Mouse (Mus musculus) forebrain, embryonic 12.5 days (tissue): ENCODE measurements around the gene Fzd1. TPM values are rescaled to one million over a fixed set of nuclear protein-coding genes. Genes with fewer than 3 reads are reported as not detected.
A peak's percentile ranks its signal among the peaks of the same experiment; 100 is the strongest.

ENCODE experiments used
- ATAC-seq: fragments of 200-750 bp; cut with Nextera tagmentation; 2 replicates; pipeline ENCODE4 v1.8.0; 2017; ENCODE audit warnings: moderate TSS enrichment; ENCODE audit not compliant: low FRiP score
- H3K27ac ChIP-seq: fragments of 300-500 bp; sonication (generic); 2 replicates; pipeline ENCODE4 v1.5.1; 2016; ENCODE audit warnings: mild to moderate bottlenecking
- H3K27me3 ChIP-seq: fragments of 300-500 bp; sonication (generic); 2 replicates; pipeline ENCODE4 v1.6.1; 2016; ENCODE audit warnings: mild to moderate bottlenecking
- H3K36me3 ChIP-seq: fragments of 300-500 bp; sonication (generic); replicated peaks from 2 replicates; pipeline ENCODE4 v1.6.1; 2016; ENCODE audit warnings: mild to moderate bottlenecking
- H3K4me1 ChIP-seq: fragments of 300-500 bp; sonication (generic); 2 replicates; pipeline ENCODE4 v1.6.1; 2016
- H3K4me2 ChIP-seq: fragments of 300-500 bp; sonication (generic); 2 replicates; pipeline ENCODE4 v1.6.1; 2016; ENCODE audit warnings: mild to moderate bottlenecking, moderate library complexity
- H3K4me3 ChIP-seq: fragments of 300-500 bp; sonication (generic); replicated peaks from 2 replicates; pipeline ENCODE4 v1.5.1; 2016; ENCODE audit warnings: mild to moderate bottlenecking
- H3K9ac ChIP-seq: fragments of 300-500 bp; sonication (generic); 2 replicates; pipeline ENCODE4 v1.6.1; 2016; ENCODE audit warnings: mild to moderate bottlenecking
- H3K9me3 ChIP-seq: fragments of 300-500 bp; sonication (generic); 2 replicates; pipeline ENCODE4 v1.6.1; 2016
- WGBS: fragments of 180-500 bp; shearing (Covaris S2); methylation state at CpG from one replicate; pipeline ENCODE4 v1.1.7; 2016; 5-methylcytosine and 5-hydroxymethylcytosine counted together
- polyA plus RNA-seq: library from polyadenylated mRNA; unstranded; fragments of >200 nt; fragmentation: Nextera tagmentation; extraction: Ambion mirVana; gene quantifications from 2 replicates; pipeline ENCODE4 v1.2.1, GENCODE M21; 2016

The Fzd1 gene
- polyA plus RNA-seq = 31.1 and 37.5 TPM in 2 replicates

DNA sequence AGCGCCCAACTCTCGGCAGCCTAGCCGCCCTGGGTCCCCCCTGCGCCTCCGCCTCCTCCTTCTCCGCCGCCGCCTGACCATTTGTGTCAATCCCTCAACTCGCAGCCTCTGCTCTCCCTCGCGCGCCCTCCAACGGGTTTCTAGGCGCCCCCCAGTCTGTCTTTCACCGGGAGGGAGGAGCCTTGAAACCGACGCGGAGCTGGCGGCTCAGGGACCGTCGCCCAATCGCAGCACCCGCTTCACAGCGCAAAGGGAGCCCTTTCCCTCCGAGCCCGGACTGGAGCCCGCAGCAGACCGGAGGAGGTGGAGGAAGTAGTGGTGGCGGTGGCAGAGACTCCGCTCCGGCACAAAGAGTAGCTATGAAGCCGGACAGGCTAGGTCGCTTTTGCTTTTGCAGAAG, at the start of gene Fzd1:
Fzd1 (minus strand) TSS at position 134 of the 400 bp plus-strand sequence.
- no peaks in the 10 kb centered on the region for H3K36me3 ChIP-seq
- under 1% methylated on average over 33 of the region's 33 CpGs for WGBS
- peak; percentile 95 for ATAC-seq
- H3K4me2 ChIP-seq = peak within 1 kb of the TSS; percentile 96
- peak within 1 kb of the TSS; percentile 98 for H3K27ac ChIP-seq
- H3K4me3 ChIP-seq = peak within 1 kb of the TSS; percentile 72
- no peaks in the 10 kb centered on the region for H3K9me3 ChIP-seq
- H3K27me3 ChIP-seq = no peaks in the 10 kb centered on the region
- peak within 1 kb of the TSS; percentile 95 for H3K9ac ChIP-seq
- peaks cover 31% of the 10 kb centered on the region for H3K4me1 ChIP-seq

DNA sequence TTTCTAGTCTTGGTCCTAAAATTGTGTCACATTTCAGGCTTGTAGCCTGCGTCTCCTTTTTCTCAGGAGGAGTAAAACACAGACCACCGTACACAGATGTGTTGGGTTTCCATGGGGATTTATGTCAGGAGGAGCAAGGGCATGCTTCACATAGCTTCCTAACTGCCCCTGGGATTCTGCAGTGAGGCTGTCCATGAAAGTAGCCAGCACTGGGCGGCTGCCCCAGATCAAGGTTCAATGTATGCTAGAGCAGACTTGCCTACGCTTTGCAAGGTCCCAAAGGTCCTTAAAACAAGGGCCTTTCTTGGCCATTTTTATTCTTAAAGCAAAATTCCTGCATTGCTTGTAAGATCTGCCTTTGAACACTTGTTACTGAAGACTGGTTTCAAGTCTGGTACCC, 47.4 kb upstream of the Fzd1 start:
- no peak for ATAC-seq
- no peaks in the 10 kb centered on the region for H3K9me3 ChIP-seq
- 67% methylated on average over 4 of the region's 4 CpGs for WGBS
- H3K36me3 ChIP-seq = no peaks in the 10 kb centered on the region
- no peak overlapping the region for H3K9ac ChIP-seq
- H3K4me1 ChIP-seq = peaks cover 25% of the 10 kb centered on the region
- H3K27ac ChIP-seq = no peak overlapping the region
- no peaks in the 10 kb centered on the region for H3K27me3 ChIP-seq
- no peak overlapping the region for H3K4me3 ChIP-seq
- no peak overlapping the region for H3K4me2 ChIP-seq

DNA sequence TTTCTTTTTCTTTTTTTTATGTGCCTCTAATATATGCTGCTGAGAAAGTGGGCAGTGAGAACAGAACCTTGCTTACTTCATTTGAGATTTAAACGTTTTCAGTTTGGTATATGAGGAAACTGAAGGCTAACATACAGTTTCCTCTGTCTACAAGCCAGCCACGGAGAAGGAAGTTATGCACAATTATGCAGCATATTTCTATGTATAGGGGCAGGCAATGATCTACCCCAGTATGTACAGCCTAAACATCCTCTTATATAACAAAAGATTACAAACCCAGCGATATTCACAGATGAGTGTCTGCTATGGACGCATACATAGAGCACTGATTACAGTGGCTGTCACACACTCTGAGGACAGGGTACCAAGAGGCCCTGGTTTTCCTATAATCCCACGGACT, 45.9 kb upstream of the Fzd1 start:
- ATAC-seq = no peak
- Histone ChIP-seq H3K27ac (no peak overlapping the region), H3K4me2 (no peak overlapping the region), H3K9ac (no peak overlapping the region), H3K4me3 (no peak overlapping the region), H3K4me1 (peaks cover 25% of the 10 kb centered on the region), H3K36me3 (no peaks in the 10 kb centered on the region), H3K9me3 (no peaks in the 10 kb centered on the region), H3K27me3 (no peaks in the 10 kb centered on the region)
- 77% methylated on average over 5 of the region's 5 CpGs for WGBS

DNA sequence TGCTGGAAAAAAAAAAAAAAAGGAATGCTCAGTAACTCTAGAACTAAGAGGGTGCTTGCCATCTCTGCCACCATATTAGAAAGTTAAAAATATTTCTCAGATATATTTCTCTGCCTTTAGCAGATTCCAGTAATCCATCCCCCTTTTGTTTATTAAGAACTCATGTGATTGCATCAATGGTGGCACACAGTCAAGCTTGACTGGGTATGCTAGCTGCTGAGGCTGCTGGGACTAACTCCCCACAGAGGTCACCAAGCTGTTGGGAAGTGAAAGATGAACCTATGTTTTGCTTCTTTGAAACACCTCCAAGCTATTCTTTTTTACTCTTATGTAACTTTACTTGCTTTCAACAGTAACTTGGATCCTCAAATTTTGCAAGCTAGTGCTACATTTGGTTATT, 44.1 kb upstream of the Fzd1 start:
- Histone ChIP-seq H3K9me3 (no peaks in the 10 kb centered on the region), H3K9ac (no peak overlapping the region), H3K4me3 (no peak overlapping the region), H3K36me3 (no peaks in the 10 kb centered on the region), H3K27ac (no peak overlapping the region), H3K27me3 (no peaks in the 10 kb centered on the region), H3K4me1 (peaks cover 25% of the 10 kb centered on the region), H3K4me2 (no peak overlapping the region)
- ATAC-seq = no peak

DNA sequence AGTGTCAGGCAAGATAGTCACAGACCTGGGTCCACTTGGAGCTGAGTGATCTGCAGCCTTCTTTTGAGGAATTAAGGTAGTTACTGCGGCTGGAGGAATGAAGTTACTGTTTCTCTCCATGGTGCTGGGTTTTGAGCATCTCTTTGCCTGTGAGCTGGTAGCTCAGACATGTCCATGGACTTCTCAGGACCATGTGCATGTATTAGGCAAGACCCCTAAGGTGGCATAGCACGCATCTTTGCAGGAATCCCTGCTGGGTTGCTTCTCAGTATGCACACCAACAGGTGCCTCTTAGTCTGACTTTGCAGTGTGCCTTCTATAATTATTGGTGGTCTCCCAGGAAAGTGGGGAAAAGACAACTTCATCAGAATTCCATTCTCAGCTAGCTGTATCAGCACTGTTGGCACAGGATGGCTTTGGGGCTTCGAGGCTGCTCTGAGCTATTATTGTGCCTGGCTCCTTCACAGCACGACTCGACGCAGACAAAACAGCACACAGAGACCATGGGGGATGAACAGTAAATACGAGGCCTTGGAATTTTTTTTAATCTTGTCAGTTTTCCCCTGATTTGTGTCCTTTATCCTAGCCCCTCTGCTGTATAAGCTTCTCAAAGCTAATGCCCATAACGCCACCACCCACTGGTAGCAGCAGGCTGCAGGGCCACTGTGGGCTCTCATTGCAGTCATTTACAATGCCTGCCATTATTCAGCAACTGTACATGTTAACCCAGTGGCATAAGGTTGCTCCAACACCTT, 43.4 kb upstream of the Fzd1 start:
- WGBS = 37% methylated on average over 8 of the region's 8 CpGs
- ATAC-seq = peak; percentile 44; the same call in 1 of the 2 replicates

DNA sequence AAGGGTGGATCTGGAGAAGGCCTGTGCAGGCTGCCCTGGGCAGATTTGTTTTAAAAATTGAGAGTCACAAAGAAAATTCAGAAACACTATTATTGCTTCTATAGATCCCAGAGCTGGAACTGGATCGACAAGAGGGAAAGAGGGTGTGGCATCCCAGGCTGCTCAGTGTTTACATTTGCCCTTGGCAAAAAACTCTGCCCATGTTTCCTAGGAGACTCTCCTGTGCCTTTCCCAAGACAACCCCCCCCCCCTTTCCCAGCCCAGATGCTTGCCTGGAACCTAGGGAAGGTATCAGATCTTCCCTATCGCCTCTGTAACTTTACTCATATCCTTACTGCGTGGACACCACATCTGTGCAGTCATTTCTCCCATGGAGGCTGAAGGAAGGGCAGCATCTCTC, 33.4 kb upstream of the Fzd1 start:
- no peak overlapping the region for H3K9ac ChIP-seq
- H3K4me2 ChIP-seq = no peak overlapping the region
- H3K4me1 ChIP-seq = peaks cover 6% of the 10 kb centered on the region; the same call in 1 of the 2 replicates
- no peak overlapping the region for H3K27ac ChIP-seq
- ATAC-seq = no peak
- H3K4me3 ChIP-seq = no peak overlapping the region
- 90% methylated on average over 3 of the region's 3 CpGs for WGBS
- no peaks in the 10 kb centered on the region for H3K9me3 ChIP-seq
- no peaks in the 10 kb centered on the region for H3K36me3 ChIP-seq
- H3K27me3 ChIP-seq = no peaks in the 10 kb centered on the region

More for the DNA sequence above, 43.4 kb upstream of the Fzd1 start:
- Histone ChIP-seq H3K4me2 (no peak overlapping the region), H3K4me1 (peaks cover 23% of the 10 kb centered on the region), H3K9me3 (no peaks in the 10 kb centered on the region), H3K4me3 (no peak overlapping the region), H3K27me3 (no peaks in the 10 kb centered on the region), H3K36me3 (no peaks in the 10 kb centered on the region), H3K27ac (peak overlapping the region; percentile 5; the same call in 1 of the 2 replicates), H3K9ac (no peak overlapping the region)

DNA sequence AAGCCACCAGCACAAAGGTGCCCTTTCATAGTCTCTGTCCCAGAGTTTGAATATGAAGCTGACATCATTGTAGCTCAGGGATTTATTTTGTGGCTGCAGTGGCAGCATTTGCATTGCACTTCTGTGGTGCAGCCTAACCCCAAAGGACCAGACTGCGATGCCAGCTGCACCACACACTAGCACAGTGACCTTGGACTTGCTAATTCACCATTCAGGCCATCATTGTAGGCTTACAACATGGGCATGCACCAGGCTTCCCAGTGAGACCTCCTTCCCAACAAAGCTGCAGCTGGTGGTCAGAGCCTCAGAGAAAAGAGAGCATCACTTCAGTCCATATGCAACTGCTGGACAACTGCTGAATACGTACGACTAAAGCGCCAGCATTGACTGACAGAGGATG, 32.4 kb upstream of the Fzd1 start:
- 0 out of 2 replicates have a peak overlapping the region, but pooled peaks have one; percentile 19 for H3K27ac ChIP-seq
- peaks cover 6% of the 10 kb centered on the region; the same call in 1 of the 2 replicates for H3K4me1 ChIP-seq
- H3K4me2 ChIP-seq = no peak overlapping the region
- 0 out of 2 replicates have a peak, but pooled peaks have one; percentile 68 for ATAC-seq
- H3K9ac ChIP-seq = no peak overlapping the region
- H3K36me3 ChIP-seq = no peaks in the 10 kb centered on the region
- H3K4me3 ChIP-seq = no peak overlapping the region
- no peaks in the 10 kb centered on the region for H3K27me3 ChIP-seq
- no peaks in the 10 kb centered on the region for H3K9me3 ChIP-seq
- WGBS = 79% methylated on average over 4 of the region's 4 CpGs

DNA sequence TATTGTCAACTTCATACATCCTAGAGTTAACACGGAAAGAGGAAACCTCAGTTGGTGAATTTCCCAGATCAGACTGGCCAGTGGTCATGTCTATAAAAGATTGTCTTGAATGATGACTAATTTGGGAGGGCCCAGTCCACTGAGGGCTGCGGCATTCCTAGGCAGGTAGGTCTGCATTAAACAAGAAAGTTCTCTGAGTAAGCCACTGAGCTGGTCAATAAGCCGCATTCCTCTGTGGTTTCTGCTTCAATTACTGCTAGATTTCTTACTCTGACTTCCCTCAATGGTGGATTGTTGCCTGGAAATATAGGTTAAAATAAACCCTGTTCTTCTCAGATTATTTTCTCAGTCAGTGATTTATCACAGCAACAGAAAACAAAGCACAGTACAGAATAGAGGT, 30.6 kb upstream of the Fzd1 start:
- WGBS = 90% methylated on average over 3 of the region's 3 CpGs
- H3K4me2 ChIP-seq = no peak overlapping the region
- no peaks in the 10 kb centered on the region for H3K36me3 ChIP-seq
- no peak overlapping the region for H3K27ac ChIP-seq
- no peak overlapping the region for H3K9ac ChIP-seq
- H3K9me3 ChIP-seq = no peaks in the 10 kb centered on the region
- H3K4me3 ChIP-seq = no peak overlapping the region
- H3K27me3 ChIP-seq = no peaks in the 10 kb centered on the region
- peaks cover 6% of the 10 kb centered on the region; the same call in 1 of the 2 replicates for H3K4me1 ChIP-seq
- ATAC-seq = no peak

DNA sequence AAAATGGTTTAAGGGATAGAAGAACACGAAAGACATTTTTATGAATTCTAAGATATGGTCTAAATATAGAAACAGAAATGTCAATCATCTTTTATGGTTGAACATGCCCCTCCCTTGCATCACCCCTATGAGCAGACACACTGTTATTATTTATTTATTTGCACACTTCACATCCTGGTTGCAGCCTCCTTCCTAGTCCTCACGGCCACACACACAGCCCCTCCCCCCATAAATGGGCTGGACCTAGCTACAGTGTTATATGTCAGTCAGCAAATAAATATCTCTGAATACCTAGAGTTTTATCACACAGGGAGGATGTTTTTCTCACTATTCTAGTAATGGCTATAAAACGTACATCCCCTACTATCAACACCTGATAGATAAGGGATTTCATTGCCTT, 29.0 kb upstream of the Fzd1 start:
- Histone ChIP-seq H3K4me2 (no peak overlapping the region), H3K4me3 (no peak overlapping the region), H3K36me3 (no peaks in the 10 kb centered on the region), H3K9ac (no peak overlapping the region), H3K27ac (no peak overlapping the region), H3K27me3 (no peaks in the 10 kb centered on the region), H3K9me3 (no peaks in the 10 kb centered on the region), H3K4me1 (peaks cover 9% of the 10 kb centered on the region; the same call in 1 of the 2 replicates)
- ATAC-seq = no peak
- WGBS = 87% methylated on average over 3 of the region's 3 CpGs

DNA sequence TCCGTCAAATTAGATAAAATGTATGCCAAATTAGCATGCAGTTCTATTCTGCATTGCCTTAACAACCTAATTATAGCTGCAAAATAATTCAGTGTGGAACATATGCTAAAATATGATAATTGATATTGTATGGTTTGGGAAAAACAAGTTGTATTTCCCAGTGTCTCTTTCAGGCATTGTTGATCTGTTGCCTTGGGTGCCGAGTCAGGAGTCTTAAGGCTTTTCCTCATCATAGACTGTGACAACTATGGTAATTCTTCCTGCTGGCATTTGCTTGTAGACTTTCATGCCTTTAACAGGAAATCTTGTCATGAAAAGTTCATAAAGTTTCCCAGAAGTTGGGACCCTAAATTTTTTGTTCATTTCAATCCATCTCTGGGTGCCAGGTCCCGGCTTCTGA, 20.4 kb upstream of the Fzd1 start:
- Histone ChIP-seq H3K4me1 (peaks cover 10% of the 10 kb centered on the region), H3K4me2 (no peak overlapping the region), H3K9ac (no peak overlapping the region), H3K27ac (no peak overlapping the region), H3K9me3 (no peaks in the 10 kb centered on the region), H3K4me3 (no peak overlapping the region), H3K36me3 (no peaks in the 10 kb centered on the region), H3K27me3 (no peaks in the 10 kb centered on the region)
- no peak for ATAC-seq
- 87% methylated on average over 3 of the region's 3 CpGs for WGBS

DNA sequence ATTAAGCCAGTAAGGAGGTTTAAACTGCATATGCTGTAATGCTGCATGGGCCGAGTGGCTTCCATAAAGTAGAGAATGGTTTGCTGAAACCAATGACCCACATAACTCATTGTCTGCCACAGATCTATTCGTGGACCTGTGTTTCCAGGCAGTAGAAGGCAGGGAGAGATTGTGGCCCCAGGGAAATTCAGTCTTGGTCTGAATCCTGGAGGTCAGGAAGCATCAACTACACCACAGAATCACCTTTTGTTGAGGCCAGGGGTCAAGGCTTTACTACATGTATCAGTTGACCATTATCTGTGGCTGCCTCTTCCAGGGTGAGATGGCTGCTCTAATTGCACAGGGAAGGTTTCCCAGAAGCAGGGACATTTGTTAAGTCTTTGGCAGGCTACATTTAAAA, 18.7 kb upstream of the Fzd1 start:
- Histone ChIP-seq H3K4me3 (no peak overlapping the region), H3K9ac (no peak overlapping the region), H3K9me3 (no peaks in the 10 kb centered on the region), H3K36me3 (no peaks in the 10 kb centered on the region), H3K4me2 (no peak overlapping the region), H3K27ac (no peak overlapping the region), H3K27me3 (no peaks in the 10 kb centered on the region), H3K4me1 (peaks cover 10% of the 10 kb centered on the region)
- WGBS = 83% methylated on average over 2 of the region's 2 CpGs
- no peak for ATAC-seq

DNA sequence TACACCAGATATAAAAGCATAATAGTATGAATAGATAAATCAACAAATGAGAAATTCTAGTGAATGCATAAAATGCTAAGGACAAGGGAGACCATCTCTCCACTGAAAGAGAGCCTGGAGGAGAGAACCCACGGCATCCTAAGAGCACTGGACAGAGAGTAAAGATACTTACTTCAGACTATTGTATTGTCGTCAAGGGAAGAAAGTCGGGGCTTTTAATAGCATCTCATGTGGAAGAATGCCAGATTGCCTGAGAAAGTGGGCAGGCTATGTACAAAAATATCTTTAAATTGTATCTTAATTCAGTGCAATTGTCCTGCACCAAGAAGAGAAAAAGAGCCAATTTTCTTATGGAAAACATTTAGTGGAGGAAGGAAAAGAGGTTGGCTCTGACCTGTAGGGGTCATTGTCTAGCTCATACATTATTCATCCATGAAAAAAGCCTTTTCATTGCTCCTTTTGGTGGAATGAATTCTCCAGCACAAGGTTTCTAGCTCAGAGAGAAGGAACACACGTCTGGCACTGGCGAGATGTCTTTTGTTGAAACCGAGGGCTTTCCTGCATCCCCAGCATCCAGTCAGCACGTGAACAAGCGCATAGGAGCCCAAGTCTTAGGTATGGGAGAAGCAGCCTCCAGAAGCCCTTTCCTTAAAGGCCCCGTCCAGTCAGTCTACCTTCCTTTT, 15.4 kb upstream of the Fzd1 start:
- peak; percentile 60; the same call in 1 of the 2 replicates for ATAC-seq
- H3K27ac ChIP-seq = peak overlapping the region; percentile 57; the same call in 1 of the 2 replicates
- peak overlapping the region; percentile 2; the same call in 1 of the 2 replicates for H3K4me2 ChIP-seq
- no peak overlapping the region for H3K4me3 ChIP-seq
- no peaks in the 10 kb centered on the region for H3K9me3 ChIP-seq
- H3K4me1 ChIP-seq = peaks cover 10% of the 10 kb centered on the region
- no peak overlapping the region for H3K9ac ChIP-seq
- 15% methylated on average over 9 of the region's 9 CpGs for WGBS
- no peaks in the 10 kb centered on the region for H3K27me3 ChIP-seq
- no peaks in the 10 kb centered on the region for H3K36me3 ChIP-seq
